Mouse (Mus musculus) inflammation-experienced regulatory T-cells, adult 6 months (primary cell): ENCODE measurements around the gene Isg20l2. TPM values are rescaled to one million over a fixed set of nuclear protein-coding genes. Genes with fewer than 3 reads are reported as not detected.

ENCODE experiments used
- ATAC-seq: one replicate; pipeline ENCODE4 v1.8.0; 2017
- polyA plus RNA-seq, 3 experiments: library from polyadenylated mRNA; unstranded; fragments of 100-300 nt; shearing (Covaris generic); gene quantifications; one replicate each; pipeline ENCODE4 v1.2.1; 2017

Gene Isg20l2
- polyA plus RNA-seq, 3 experiments from 2014 or later: 14.2 to 17.9 (median 16.4) TPM

DNA sequence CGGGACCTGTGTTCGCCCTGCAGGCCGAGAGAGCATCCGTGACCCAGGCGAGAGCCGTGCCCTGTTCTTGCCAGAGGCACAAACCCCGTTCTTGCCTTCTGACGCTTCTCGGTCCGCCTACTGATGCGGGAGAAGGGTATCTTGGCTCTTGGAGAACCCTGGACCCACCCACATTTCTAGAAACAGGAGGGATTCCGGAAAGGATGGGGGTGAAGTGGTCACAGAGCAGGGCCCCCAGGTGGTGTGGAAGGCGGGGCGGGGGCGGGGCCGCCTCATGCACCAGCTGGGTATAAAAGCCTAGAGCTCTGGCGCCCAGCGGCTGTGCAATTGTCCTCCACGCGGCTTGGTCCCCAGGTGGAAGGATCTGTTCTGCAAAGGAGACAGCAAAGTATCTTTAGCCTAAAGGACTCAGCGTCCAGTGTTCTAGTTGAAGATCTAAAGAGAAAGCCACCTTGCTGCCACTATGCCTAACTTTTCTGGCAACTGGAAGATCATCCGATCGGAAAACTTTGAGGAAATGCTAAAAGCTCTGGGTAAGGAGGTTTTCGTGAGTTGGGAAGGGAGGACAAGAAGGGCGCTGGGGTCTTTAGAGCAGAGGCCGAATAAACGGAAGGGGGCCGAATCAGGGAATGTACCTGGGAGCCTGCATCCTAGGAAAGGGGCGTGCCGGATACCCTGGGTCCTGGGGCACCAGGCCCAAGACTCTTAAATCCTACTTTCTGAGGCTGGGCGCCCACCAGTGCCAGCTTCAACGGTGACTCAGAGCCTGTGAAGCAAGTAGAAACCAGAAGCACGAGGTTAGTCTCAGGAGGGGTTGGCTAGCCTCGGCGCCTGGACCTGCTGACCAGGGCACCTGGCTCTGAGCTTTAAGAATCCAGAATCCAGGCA is 18.5 kb downstream of the Isg20l2 start, which contains the start of gene Crabp2:
Gene Crabp2, plus strand, starts transcription at position 289 of the 888 bp plus-strand sequence.
- no peak for ATAC-seq

DNA sequence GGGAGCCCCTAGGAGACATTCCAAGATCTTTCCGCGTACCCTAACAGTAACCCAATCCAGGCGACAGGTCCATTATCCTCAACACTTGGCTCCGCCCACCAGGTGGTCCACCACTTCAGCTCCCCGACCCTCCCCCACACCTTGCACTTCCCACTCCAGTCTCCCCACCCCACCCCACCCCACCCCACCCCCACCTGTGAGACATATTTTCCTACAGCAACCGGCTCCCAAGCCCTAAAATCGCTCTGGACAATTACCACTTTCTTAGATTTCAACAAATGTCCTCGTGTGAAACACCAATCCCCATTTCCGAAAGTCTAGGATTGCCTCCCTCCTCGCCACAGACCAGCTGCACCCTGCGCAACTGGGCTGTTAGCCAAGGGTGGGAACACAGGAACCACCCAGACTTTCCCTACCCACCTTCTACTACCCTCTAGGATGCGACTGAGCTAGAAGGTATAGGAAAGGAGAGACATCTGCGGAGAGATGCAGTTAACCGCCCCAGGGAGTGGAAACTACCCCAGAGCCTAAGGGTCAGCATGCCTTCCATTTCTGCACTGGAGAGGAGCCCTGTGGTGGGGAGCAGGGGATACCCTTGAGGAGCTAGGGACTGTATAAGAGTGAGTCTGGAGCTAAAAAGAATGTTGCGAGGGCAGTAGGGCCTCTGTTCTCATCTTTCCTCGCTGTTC is 19.3 kb downstream of the Isg20l2 start:
- no peak for ATAC-seq

- ATAC-seq: no peak
Observed at GRCm38 (mm10) chr3:87949955-87950515, 19.9 kb downstream of the Isg20l2 start.

DNA sequence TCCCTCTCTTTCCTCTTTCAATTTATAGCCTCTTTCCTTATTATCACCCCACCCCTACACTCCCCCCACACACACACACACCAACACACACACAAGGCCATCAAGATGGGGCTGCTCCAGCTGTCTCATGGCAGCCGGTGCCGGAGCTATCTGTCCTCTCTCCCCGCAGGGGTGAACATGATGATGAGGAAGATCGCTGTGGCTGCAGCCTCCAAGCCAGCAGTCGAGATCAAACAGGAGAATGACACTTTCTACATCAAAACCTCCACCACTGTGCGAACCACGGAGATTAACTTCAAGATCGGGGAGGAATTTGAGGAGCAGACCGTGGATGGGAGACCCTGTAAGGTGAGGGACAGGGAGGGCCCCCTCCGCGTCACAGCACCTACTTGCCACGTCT is 21.8 kb downstream of the Isg20l2 start:
- ATAC-seq: no peak

DNA sequence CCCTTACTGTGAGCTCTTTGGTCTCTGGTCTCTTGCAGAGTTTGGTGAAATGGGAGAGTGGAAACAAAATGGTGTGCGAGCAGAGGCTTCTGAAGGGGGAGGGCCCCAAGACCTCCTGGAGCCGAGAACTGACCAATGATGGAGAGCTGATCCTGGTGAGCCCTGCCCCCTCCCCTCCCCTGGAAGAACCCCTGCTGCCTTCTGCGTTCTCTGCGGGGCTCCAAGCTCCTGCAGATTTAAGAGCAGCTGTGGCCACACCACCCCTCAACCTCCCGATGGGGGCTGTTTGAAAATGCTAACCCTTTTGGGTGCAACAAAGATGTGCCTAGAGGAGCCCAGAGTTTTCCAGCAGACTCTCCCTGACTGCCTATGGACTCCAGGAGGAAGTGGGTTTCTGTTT is 22.3 kb downstream of the Isg20l2 start:
- ATAC-seq: no peak

GRCm38 (mm10) chr3:87958056-87958455 is 27.9 kb downstream of the Isg20l2 start:
- no peak for ATAC-seq

- no peak for ATAC-seq
Observed at GRCm38 (mm10) chr3:87958476-87958875, 28.4 kb downstream of the Isg20l2 start.

GRCm38 (mm10) chr3:87958967-87959366 is 28.9 kb downstream of the Isg20l2 start:
- no peak for ATAC-seq

- no peak for ATAC-seq
Observed at GRCm38 (mm10) chr3:87959371-87959770, 29.3 kb downstream of the Isg20l2 start.

DNA sequence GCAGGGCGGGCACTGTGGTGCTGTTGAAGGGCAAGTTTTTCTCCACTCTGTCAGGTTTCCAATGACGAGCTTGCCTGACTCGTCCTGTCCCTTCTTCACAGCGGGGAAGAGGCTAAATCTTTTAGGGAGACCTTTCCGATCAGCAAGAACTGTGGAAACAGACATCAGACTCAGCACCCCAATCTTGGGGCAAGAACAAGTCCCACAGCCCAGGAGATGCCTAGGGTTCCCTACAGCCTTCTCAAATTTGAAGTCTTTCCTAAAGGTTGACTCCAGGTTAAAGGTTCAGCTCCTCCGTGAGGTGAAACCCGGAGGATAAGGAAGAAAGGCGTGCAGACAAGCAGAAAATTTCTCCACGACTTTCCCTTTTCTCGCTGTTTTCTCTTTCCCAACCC is 30.1 kb downstream of the Isg20l2 start:
- ATAC-seq: no peak

GRCm38 (mm10) chr3:87960586-87961191 is 30.6 kb downstream of the Isg20l2 start:
- peak; percentile 96 for ATAC-seq

GRCm38 (mm10) chr3:87970184-87970938 is 40.2 kb downstream of the Isg20l2 start:
- ATAC-seq: peak; percentile 67

DNA sequence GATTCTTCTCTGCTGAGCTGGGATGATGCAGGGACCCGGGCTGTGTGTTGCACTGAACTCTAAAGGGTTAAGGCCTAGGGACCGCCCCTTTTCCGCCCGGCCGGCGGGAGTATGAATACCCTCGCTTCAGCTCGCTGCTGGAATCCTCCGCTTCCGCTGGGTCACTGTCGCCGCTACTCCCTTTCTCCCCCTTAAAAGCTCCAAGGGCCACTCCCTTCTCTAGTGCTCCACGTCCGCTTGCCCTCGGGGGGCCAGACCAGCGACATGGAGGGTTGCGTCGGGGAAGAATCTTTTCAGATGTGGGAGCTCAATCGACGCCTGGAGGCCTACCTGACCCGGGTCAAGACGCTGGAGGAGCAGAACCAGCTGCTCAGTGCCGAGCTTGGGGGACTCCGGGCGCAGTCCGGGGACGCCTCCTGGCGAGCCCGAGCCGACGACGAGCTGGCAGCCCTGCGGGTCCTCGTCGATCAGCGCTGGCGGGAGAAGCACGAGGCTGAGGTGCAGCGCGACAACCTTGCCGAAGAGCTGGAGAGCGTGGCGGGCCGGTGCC is 40.9 kb downstream of the Isg20l2 start, which contains the start of gene Nes:
Gene Nes, plus strand, starts transcription at position 140 of the 550 bp plus-strand sequence.
- ATAC-seq: peak; percentile 17

DNA sequence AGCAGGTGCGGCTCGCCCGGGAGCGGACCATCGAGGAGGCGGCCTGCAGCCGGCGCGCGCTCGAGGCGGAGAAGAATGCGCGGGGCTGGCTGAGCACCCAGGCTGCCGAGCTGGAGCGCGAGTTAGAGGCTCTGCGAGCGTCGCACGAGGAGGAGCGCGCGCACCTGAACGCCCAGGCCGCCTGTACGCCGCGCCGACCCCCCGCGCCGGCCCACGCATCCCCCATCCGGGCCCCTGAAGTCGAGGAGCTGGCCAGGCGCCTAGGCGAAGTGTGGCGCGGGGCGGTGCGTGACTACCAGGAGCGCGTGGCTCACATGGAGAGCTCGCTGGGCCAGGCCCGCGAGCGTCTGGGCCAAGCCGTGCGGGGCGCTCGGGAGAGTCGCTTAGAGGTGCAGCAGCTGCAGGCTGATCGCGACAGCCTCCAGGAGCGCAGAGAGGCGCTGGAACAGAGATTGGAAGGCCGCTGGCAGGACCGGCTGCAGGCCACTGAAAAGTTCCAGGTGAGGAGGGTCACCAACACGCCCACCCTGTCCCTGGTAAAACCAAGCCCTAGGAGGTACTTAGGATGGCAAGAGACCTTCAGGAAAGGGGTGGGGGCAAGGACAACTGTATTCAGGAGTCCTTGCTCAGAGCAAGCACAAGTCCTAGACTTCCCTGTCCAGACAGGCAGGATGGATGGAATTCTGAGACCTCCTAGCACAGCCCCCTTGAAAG is 41.5 kb downstream of the Isg20l2 start:
- ATAC-seq: no peak

- no peak for ATAC-seq
Observed at GRCm38 (mm10) chr3:87972203-87972664, 42.1 kb downstream of the Isg20l2 start.

DNA sequence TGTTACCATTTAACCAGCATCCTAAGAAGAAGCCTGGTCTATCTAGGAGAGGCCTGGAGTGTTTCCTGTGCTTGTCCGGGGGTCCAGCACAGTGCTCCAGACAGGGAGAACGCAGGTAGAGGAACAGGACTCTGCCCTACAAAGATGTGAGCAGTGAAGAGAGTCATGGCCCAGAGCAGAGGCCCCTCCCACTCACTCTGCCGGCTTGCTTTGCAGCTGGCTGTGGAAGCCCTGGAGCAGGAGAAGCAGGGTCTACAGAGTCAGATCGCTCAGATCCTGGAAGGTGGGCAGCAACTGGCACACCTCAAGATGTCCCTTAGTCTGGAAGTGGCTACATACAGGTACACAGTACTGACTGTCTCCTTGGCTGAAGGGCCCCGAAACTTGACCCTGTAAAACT is 42.7 kb downstream of the Isg20l2 start:
- no peak for ATAC-seq

DNA sequence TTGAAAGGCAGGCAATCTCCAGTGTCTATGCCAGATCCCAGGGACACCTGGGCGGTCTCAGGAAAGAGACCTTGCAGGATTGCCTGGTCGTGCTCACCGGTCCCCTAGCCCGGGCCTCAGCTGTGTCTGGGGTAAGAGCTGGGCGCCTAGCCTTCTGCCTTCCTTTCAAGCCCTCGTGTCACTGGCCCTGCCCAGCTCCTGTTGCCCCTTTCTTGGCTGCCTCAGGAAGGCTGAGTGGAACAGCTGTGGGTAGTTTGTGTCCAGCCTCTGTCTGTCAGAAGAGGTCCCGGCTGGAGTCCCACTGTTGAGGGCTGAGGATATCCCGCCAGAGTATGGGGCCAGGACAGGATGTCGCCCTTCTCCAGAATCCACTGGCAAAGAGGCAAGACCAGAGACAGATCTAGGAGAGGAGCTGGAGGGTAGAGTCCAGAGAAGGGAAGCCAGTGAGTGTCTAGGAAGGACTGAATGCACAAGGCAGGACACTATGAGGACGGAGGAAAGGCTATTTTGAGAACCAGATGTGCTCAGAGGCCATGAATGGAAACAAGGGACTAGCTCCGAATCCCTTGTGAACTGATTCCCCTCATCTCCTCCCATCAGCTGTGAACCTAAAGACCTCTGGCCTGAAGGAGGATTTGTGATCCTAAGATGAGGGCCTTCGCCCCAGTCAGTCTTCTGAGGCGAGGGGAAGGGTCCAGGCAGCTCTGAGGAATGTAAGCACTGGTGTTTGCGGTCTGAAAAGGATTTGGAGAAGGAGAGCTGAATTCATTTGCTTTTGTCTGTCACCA is 43.7 kb downstream of the Isg20l2 start:
- ATAC-seq: no peak

DNA sequence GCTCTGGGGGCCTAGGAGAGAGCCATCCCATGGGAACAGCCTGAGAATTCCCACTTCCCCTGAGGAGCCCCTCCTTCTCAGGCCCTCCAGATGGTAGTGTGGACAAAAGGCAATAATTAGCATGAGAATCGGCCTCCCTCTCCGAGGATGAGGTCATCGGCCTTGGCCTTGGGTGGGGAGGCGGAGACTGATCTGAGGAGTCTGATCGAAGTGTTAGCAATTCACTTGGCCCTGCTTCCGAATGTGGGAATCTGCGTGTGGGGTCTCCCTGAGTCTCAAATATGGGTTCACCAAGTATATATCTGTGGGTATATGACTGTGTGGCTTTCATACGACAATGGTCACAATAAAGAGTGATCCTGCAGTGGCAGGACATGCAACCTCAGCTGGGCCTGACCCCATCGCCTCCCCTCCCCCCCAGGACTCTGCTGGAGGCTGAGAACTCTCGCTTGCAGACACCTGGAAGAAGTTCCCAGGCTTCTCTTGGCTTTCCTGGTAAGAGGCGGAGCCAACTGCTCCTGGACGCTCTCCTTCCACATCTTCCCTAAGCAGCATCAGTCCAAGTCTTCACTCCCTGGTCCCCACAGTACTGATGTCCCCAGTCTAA is 44.4 kb downstream of the Isg20l2 start:
- ATAC-seq: no peak

DNA sequence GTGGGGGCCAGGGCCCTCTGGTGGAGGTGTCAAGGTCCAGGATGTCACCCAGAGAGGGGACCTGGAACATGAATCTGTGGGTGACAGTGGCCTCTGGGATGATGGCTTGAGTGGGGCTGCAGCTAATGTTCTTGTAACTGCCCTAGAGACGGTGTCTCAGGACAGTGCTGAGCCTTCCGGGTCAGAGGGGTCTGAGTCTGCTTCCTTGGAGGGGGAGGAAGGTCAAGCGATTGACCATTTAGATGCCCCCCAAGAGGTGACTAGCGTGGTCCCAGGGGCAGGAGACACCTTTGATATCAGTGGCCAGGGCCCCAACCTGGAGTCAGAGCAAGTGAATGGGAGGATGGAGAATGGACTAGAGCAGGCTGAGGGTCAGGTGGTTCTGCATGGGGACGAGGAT is 49.4 kb downstream of the Isg20l2 start:
- ATAC-seq: no peak

DNA sequence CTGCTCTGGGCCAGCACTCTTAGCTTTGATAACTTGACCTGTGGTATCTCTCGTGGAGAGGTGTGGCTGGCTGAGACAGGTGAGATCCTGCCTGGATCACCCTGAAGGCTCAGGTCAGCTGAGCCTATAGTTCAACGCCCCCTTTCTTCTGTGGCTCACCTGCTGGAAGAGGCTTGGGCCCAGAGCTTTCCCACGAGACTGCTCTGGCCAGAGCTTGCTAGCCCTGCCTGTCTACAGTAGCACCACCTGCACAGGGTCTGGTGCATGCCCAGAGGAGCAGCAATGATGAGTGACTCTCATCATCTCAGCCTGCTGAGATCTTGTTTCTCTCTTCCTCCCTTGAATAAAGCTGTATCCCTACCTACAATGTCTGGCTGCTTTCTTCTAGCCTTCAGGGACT is 50.0 kb downstream of the Isg20l2 start:
- ATAC-seq: no peak
